Mouse (Mus musculus) erythroblast, embryonic 14.5 days (primary cell): ENCODE data around the gene Spink4.

ENCODE experiments used
- GATA1 ChIP-seq: IDR thresholded peaks from 2 replicates; pipeline ENCODE4 v1.6.1; 2012; ENCODE audit warnings: low read length, inconsistent platforms, mixed read lengths
- TAL1 ChIP-seq: IDR thresholded peaks from 3 replicates; pipeline ENCODE4 v1.6.1; 2012; ENCODE audit warnings: low read length, inconsistent platforms, mixed read lengths

DNA sequence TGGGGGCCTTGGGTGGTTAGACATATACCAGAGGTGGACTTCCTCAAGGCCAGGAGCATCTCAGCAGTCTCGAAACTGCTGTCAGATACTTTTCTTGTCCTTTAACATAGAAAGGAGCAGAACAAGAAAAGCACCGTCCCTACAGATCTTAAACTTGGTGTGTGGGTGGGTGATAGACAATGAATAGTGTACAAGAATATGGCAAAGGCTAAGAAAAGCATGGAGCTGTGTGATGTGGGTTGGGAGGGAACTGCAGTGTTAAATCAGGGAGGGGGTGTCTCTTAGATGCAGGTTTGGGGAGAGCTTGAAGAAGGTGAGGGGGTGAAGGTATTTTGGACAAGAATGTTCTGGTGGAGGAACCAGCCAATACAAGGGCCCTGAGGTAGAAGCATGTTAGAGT lies 724 bp downstream of the Spink4 start:
- TF ChIP-seq TAL1 (no peak), GATA1 (no peak)
